Mouse (Mus musculus): Measurements from ENCODE around the gene Kif1a.

Kif1a gene

DNA sequence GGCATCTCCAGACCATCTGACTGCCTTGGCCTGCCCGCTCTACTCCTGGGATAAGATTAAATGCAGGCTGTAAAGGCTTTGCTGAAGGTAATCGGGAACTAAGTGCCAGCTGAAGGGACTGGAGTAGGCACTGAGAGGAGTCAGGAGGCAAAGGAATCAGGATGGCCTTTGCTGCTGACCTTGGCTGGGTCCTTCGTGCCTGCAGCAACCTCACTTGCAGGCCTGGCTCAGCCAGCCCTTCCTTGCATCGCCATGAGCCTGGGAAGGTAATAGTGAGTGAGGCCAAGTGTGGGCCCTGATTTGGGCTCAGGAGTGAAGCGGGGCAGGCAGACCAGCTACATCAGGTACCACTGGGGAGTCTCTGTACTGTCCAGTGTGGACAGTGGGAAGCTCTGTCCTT, 2.8 kb downstream of the Kif1a start:
- DNase-seq (ENCODE audit: low spot score in 2 of 2): no peak

DNA sequence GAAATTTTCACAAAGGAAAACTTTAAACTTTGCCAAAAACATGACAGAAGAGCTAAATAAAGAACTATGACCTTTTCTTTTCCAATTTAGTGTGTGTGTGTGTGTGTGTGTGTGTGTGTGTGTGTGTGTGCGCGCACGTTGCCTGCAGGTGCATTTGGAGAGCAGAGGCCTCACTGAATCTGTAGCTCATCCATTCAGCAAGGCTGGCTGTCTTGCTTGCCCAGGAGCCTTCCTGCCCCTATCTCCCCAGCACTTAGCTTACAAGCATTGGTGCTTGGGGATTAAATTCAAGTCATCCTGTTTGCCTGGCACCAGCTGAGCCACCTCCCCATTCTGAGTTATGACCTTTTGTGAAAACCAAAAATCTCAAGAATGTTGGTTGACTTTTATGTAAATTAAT, 9.2 kb downstream of the Kif1a start:
- no peak for DNase-seq (ENCODE audit: low spot score in 2 of 2)

DNA sequence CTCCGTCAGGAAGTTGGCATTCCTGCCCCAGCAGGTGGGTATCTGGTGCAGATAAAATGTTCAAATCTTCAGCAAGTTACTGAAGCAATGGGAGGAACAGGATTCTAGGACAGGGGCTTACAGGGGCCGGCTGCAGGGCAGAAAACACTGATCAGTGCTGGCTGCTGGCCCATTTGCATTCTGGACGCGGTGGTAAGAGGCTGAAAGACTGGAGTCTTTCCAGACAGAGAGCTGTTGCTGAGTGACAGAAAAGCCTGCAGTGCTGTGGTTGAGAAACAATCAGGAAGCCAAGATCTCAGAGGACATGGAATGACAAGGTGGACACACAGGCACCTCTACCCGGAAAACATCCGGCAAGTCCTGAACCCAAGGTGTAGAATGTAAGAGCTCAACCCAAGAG, 16.6 kb downstream of the Kif1a start:
- no peak for DNase-seq (ENCODE audit: low spot score in 2 of 2)

DNA sequence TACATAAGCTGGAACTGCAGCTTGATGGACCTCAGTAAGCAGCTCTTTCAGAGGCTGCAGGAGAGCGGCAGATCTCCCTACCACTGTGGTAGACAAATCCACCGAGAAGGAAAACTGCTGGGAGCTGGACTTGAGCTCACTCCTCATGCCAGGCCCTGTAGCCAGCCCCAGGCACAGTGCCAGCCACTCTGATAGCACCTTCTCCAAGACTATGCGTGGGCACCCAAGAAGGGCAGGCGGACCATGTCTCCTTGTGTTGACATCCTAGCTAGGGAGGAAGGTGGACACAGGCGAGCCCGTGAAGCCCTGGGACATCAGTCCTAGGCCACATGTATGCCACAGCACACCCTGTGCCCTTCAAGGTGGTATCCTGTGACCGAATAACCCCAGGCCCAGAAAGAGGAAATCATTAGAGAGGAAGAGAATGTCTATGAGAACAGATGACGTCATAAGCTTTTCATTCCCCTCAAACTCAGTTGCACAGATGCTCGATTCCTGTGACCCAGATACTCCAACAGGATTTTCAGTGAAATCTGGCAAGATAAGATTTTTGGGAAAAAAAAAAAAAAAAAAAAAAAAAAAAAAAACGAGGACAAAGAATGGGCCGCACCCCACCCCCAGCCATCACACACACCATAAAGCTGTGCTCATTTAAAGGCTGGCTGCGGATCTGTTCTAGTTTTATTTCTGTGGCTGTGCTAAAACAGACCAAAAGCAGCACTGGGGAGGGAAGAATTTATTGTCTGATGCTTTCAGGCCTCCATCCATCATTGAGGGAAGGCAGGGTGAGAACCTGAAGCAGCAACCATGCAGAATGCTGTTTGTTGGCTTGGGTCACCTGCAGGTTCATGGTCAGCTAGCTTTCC, 18.1 kb downstream of the Kif1a start:
- no peak for DNase-seq (ENCODE audit: low spot score in 2 of 2)

DNA sequence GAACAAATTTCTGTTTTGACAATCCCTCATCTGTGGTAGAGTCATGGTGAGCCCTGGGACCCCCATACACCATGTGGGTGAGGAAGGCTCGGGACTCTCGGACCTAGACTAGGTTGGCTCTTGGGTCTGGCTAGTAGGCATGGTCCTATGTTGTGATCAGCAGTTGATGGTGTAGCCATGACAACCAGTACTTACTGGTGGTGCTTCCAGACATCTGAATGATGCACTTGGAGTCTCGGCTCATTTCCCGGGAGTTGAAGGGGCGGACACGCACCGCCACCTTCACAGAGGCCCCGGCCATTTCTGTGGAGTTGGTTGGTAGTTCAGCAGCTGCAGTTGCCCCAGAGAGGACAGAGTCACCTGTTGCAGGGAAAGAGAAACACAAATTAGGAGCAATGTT, 19.6 kb downstream of the Kif1a start:
- no peak for DNase-seq (ENCODE audit: low spot score in 2 of 2)

DNA sequence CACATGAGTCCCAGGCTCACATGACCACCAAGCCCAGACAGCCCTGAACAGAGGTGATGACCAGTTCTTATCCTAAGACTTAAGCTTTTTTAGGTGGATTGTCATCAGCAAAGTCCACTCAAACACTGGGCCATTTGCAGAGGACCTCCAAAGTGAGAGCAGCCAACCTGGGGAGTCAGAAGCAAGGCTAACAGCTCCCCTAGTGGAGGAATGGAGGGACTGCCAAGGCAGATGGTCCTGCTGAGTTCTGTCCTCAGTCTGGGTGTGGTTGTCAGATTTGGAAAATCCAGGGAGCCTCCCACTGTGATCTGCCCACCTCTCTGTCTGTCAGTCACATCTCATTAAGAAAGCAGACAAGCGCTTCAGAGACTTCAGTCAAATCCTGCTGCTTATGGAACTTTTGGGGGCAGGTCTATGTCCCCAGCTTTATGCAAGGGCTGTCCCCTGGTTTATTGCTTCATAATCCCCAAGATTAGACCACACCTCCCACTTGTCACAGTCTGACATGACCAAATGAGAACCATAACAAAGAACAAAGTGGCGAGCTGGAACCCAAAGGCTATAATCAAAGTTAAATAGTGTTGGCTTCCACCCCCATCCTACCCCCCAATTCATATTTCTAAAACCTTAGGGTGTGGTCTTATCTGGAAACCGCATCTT, 20.7 kb downstream of the Kif1a start:
- DNase-seq (ENCODE audit: low spot score in 2 of 2): no peak

DNA sequence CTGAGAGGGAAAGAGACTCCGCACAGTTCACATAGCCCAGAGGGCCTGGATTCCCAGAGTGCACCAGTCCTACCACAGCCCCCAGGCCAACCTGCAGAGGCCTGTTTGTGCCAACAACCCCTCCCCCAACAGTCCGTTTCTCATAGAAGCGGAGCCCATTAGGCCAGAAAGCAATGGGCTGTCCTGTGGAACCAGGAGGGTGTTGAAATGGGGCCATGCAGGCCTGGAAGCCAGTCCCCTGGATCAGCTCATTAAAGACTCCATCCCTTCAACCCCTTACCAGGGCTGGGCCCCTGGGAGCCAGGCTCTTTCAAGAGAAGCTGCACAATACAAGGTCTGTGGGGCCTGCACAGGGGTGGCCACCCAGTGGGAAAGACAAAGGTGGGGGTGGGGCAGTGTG, 22.1 kb downstream of the Kif1a start:
- no peak for DNase-seq (ENCODE audit: low spot score in 2 of 2)

DNA sequence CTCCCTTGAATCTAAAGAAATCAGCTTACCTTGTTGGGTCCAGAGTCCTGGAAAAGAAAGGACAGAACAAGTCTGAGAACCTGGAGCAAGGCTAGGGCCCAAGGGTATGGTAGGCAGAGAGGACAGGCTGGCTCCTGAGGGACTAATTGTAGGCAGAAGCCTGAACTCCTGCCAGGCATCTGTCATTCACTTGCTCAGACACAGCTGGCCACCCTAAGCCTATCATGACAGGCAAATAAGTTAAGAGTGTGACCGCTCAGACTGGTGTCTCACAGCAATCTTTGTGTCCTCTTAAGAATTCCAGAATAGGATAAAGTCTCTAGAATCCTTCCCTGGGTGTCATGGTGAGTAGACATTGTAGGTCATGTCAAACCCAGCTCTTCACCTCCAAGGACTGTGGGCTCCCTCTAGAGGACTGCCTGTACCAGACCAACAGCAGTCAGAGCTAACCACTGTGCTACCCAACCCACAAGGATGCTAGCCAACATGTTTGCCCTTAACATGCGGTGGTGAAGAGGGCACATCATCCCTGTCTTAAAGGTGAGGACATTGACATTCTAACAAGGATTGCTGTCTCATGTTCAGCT, 29.4 kb downstream of the Kif1a start:
- DNase-seq (ENCODE audit: low spot score in 2 of 2): no peak

DNA sequence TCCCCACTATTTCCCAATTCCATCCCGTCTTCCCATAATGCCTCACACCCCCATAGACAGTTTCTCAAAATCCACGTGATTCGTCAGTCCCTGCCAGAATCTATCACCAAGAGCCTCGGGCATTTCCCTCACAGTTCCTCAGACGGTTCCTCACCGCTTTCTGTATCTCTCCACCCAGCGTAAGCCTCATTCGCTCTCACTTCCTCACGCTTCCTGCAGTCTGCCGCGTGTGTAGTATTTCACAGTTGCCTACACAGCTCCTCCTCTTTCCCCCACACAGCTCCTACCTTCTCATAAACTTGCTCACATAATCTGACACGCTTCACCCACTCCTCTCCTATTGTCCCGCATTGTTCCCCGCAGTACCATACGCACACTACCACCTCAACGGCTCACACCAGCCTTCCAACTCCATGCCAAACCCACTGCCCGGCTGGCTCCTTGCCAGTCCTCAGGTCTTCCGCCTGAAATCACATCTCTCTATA, 30.2 kb downstream of the Kif1a start:
- no peak for DNase-seq (ENCODE audit: low spot score in 2 of 2)

DNA sequence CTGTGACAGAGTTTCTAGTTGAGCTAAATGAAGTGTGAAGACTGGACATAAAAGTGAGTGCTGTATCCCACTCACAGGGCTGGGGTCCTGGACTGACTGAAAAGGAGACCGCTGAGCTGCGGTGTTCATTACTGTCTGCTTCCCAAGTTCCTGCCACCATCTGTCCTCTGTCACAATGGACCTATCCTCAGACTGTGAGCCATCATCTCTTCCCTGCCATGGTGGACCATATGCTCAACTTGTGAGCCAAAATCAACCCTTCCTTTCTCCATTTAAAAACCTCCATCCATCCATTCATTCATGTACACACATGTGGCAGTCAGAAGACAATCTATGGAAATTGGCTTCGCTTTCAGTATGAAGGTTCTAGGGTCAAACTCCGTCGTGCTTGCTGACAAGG, 30.9 kb downstream of the Kif1a start:
- DNase-seq (ENCODE audit: low spot score in 2 of 2): no peak

DNA sequence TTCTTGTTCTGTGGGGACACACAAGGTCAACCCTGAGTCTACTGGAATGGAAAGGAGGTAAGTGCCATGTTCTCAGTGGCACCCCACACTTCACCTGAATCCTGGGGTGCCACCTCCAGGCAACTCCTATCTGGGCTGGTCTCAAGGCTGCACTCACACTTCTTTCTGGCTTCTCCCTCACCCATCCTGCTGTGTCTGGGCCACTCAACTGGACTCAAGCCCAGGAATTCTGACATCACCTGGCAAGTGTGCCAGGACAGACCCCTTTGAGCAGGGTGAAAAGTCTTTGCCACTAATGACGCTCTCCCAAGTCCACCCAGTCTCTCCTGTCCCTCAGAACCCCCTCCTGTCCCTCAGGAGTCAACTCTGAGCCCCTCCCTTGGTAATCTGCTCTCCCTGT, 33.2 kb downstream of the Kif1a start:
- no peak for DNase-seq (ENCODE audit: low spot score in 2 of 2)

DNA sequence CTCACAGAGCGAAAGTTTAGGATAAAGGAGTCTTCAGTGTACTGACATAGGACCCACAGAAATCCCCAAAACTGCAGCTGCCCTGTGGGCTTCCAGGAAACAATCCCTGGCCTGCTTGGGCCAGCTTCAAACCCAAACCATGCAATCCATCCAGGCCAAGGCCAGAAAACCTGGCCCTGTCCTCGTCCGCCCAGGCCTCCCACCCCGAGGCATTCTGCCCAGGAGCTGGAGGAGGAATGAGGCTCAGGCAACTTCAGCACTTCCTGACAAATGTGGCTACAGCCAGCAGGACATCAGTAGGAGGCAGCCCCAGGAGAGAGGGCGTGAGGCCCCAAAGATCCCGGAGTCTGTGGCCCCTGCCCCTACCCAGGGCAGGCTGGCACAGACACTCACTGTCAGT, 36.1 kb downstream of the Kif1a start:
- DNase-seq (ENCODE audit: low spot score in 2 of 2): peak in 1 of 2 experiments; percentile 41

DNA sequence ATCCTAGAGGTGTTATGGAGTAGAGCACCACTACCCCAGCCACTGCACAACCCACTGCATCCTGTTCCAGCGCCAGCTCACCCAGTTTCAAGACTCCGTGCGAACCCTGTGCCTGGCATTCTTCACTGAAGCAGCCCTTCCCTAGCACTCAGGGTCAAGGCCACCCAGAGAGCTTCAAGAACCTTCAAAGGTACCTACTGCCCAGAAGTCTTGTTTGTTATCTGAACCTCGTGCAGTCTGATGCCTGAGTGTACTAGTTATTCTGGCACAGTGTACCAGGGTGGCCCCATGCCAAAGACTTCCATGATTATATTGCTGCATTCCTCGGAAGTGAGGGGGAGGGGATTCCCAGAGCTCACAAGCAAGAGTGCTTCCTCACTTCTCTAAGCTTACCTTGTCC, 38.1 kb downstream of the Kif1a start:
- peak in 1 of 2 experiments; percentile 48 for DNase-seq (ENCODE audit: low spot score in 2 of 2)

DNA sequence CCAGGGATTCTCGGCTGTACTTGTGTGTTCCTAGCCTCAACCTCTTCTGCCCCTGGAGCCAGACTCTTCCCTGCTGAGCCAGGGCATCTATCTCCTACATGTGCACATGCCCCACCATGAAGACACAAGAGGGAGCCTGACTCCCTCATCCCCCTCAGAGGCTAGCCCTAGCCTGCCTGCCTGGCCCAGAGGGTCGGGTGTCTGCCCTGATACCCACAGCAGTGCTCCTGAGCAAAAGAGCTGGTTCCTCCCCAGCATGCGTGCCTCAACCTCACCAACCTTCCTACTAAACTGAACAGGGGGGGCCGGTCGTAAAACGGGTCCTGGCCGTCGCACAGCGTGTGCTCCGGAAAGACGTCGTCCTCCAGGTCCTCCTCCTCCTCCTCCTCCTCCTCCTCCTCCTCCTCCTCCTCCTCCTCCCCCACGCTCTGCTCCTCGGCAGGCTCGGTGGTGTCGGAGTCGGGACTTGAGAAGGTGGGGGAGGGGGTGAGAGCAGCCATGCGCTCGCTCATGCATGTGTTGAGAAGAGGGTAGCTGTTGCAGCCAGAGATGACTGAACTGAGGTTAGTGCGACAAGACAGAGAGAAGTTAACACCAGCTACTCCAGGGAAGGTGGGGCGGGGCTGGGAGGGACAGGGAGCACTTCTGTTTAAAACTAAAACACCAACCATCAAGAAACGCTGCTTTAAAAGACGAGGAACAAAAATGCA, 50.5 kb downstream of the Kif1a start:
- no peak for DNase-seq (ENCODE audit: low spot score in 2 of 2)

DNA sequence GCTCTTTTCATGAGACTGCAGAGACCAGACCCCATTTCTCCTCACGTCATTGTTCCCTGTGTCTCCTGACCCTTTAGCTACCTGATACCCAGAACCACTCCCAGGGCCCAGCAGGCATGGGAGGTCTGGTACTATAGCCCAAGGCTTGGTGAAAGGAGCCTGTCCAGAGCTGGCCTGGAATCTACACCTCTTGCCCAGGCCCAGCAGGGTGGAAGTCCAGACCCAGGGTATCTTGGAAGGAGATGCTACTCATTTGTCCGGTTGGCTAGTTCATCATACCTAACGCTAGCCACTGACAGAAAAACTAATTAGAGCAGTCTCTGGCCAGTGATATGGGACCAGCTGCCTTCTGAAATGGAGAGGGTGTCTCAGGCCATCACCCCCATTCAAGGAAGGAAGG, 51.7 kb downstream of the Kif1a start:
- DNase-seq (ENCODE audit: low spot score in 2 of 2): no peak

DNA sequence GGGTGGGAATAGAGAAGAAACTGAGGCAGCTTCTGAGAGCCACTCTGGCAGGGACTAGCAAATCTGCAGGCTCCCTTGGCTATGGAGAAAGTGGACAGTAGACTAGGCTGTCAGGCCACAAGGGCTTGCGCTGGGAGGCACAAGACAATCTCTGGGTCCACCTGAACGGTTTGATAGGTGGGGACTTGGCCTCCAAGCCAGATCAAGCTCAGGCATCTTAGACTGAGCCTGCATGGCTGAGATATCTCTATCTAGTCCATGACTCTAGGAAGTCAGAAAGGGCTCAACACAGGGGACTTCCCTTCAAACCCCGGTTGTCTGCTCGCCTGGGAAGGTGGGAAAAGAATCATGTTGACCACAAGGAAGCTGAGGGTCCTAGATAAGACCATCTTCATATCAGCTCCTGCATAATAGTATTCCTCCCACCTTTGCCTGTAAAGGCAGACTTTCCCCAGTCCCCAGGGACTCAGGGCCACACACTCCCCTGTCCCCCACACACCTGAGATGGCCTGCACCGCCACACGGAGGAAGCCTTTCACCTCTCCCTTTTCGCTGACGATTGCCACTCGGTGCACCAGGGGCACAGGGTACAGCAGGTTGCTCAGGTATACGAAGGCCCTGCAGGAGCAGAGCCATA, 55.5 kb downstream of the Kif1a start:
- no peak for DNase-seq (ENCODE audit: low spot score in 2 of 2)

DNA sequence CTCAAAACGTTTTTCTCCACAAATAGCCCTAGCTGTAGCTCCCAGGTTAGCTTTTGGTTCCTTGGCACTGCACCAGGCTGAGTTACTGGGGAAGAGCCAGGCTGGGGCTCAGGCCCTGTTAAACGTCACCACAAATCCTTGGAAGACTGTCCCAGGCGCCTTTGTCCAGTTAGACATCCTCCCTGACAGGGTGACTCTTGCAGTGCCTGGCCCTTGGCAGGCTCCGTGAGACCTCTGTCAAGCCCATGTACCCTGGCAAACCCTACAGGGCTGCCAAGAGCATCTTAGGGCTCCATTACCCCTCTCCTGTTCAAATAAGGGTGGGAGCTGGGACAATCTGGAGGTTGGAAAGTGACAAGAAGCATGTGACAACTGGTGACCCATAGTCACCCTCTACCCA, 65.8 kb downstream of the Kif1a start:
- DNase-seq (ENCODE audit: low spot score in 2 of 2): no peak

DNA sequence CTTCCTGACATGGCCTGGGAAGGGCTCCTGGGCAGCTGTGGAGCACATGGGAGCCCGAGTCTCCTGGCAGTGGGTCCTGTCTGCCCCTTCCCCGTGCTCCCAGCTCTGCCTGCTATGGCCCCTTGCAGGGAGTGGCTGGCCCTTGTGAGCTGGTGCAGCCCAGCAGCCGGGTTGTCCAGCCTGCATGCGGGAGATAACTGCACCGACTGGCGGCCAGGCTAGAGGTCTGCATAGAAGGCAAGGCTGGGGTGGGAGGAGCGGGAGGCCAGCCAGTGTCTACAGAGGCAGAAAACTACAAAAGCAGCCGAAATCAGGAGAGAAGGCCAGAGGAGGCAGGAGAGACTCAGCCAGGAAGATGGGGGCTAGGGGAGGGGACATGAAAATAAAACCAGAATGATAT, 67.8 kb downstream of the Kif1a start:
- DNase-seq (ENCODE audit: low spot score in 2 of 2): peak in 1 of 2 experiments; percentile 30

DNA sequence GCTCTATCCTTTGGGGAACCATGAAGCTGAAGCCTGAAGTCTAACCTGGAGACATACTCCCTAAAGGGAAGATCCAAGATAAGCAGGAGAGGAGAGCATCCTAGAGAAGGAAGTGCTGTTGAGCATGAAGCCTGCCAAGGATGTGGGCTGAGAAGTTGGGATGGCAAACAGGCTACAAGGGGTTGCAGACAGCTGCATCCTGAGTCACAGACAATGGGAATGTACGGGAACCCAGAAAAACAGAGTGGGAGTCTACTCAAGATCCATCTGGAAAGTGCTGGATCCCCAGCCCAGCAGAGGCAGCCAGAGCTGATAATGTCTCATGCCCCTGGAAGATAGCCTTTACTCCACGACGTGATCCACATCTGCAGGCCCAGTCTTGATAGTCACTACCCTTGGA, 70.6 kb downstream of the Kif1a start:
- no peak for DNase-seq (ENCODE audit: low spot score in 2 of 2)

DNA sequence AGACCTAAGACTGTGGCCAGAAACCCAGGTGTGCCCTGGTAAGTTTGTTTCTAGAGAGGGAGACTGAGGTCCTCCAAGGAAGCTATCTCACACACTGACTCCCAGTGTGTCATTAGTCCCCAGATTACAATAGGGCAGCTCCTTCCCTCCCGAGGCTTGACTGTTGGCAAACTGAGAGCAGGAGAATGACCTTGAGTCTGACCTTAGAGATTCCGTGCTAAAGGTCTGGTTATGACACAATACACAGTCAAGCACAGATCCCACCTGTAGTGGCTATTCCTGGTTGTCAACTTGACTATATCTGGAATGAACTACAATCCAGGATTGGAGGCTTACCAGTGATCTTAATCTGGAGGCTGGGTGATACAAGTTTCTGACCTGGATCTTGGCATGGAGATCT, 71.7 kb downstream of the Kif1a start:
- no peak for DNase-seq (ENCODE audit: low spot score in 2 of 2)

DNA sequence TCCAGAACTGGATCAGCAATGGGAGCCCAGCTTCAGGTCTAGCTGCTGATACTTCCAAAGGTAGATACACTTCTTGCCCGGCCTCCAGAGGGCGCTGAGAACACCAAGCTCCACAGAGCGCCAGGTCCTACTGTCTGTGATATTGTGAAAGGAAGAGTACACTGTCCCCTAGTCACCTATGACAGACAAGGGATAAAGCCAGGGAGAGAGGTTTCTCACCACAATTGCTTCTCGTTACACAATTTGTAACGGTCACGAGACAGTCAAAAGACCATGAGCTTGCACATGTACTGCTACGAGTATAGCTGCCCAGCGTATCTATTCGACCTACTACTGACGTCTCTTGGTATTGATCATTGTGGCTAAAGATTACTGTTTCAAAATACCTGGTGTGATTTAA, 72.4 kb downstream of the Kif1a start:
- no peak for DNase-seq (ENCODE audit: low spot score in 2 of 2)

DNA sequence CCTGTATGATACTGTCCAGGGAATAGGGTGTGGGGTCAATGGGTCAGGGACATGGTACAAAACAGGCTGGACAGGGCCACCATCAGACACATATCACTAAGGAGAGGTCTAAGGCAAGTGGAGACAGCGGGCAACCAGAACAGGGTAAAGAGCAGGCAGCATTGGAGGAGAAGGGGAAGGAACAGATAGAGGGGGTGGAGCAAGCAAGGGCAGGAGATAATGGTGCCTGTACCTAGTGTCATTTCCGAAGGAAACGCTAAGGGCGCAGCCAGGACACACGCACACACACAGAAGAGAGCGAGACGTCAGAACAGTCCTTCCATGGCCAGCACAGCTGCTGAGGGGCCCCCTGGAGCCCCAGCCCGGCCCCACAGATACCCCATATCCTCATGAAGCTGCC, 75.2 kb downstream of the Kif1a start:
- no peak for DNase-seq (ENCODE audit: low spot score in 2 of 2)
